Mouse (Mus musculus): Measurements from ENCODE around the gene Lrrc8d. TPM values are rescaled to one million over a fixed set of nuclear protein-coding genes. Genes with fewer than 3 reads are reported as not detected.

Gene Lrrc8d
- 10 to 100 TPM; 34.6 to 40.2 TPM for polyA plus RNA-seq (2017; shearing (Covaris generic))

GRCm38 (mm10) chr5:105699141-105700069 is at the start of gene Lrrc8d:
TSS of gene Lrrc8d (plus strand) at chr5:105699969.

GRCm38 (mm10) chr5:105876068-105876924 is 176.5 kb downstream of the Lrrc8d start, which contains the start of gene Zfp326:
TSS of gene Zfp326 (plus strand) at chr5:105876565.

Other genes starting within 250 kb of the Lrrc8d start
- gene Lrrc8c, start 180.6 kb upstream of the Lrrc8d start, polyA plus RNA-seq (2017; shearing (Covaris generic)): 100 to 1,000 TPM in 1 of 2 experiments, 10 to 100 TPM in 1; 94.7 to 179 TPM
- gene Zfp326, start 176.6 kb downstream of the Lrrc8d start, polyA plus RNA-seq (2017; shearing (Covaris generic)): 10 to 100 TPM; 19.8 to 31.7 TPM